ENCODE assay signal across 10 mouse cellular contexts in genomic region chr2:30661147-30661546, GRCm38 (mm10).
DNase-seq lines count a peak whose midpoint lies in the region; ATAC-seq lines count a peak whose summit lies in the region.
"Had no signal": no experiment of that assay in that cellular context is flagged by ENCODE, and none has a peak within 500 bp of the region (broad histone marks: within the 10 kb centered on the region; RNA-seq: fewer than 3 reads in every experiment).

No protein-coding gene starts in this region.

- ATAC-seq in heart, embryonic 13.5 days (ENCODE audit: extremely low read depth, insufficient number of reproducible peaks, low FRiP score, low TSS enrichment): no peak
- ATAC-seq in hindbrain, embryonic 16.5 days: no peak
- no peak for ATAC-seq in midbrain, embryonic 15.5 days (replicated peaks)

- DNase-seq in heart, postnatal 4 days: no peak
- DNase-seq in forebrain, embryonic 10.5 days (ENCODE audit: extremely low spot score, low spot score): no peak
- no peak for DNase-seq in urinary bladder, postnatal 14 days (ENCODE audit: low spot score)
- DNase-seq in cerebellum, adult 18-20 months: no peak
- no peak for DNase-seq in heart, adult 9 months (ENCODE audit: low spot score in 2 of 2)
- DNase-seq: lung, postnatal 4 days had no signal

- peaks cover 57% of the 10 kb centered on the region for H3K4me1 ChIP-seq in heart, embryonic 13.5 days
- peaks cover 77% of the 10 kb centered on the region for H3K4me1 ChIP-seq in forebrain, embryonic 10.5 days
- peaks cover 47% of the 10 kb centered on the region for H3K4me1 ChIP-seq in hindbrain, embryonic 16.5 days (ENCODE audit: control insufficient read depth, insufficient read depth, low read depth, low read length)
- peaks cover 59% of the 10 kb centered on the region for H3K4me1 ChIP-seq in midbrain, embryonic 15.5 days

- H3K27me3 ChIP-seq in heart, embryonic 13.5 days (replicated peaks): no peaks in the 10 kb centered on the region
- peaks cover 17% of the 10 kb centered on the region for H3K27me3 ChIP-seq in forebrain, embryonic 10.5 days (ENCODE audit: poor library complexity, severe bottlenecking)
- H3K27me3 ChIP-seq in hindbrain, embryonic 16.5 days (replicated peaks; ENCODE audit: control insufficient read depth, insufficient read depth, low read length): no peaks in the 10 kb centered on the region
- H3K27me3 ChIP-seq in midbrain, embryonic 15.5 days (replicated peaks): no peaks in the 10 kb centered on the region
- H3K27me3 ChIP-seq: heart, embryonic 15.5 days had no signal

- H3K9me3 ChIP-seq in heart, embryonic 13.5 days: no peaks in the 10 kb centered on the region
- H3K9me3 ChIP-seq in forebrain, embryonic 10.5 days: no peaks in the 10 kb centered on the region
- no peaks in the 10 kb centered on the region for H3K9me3 ChIP-seq in hindbrain, embryonic 16.5 days (ENCODE audit: control insufficient read depth, low read length)
- H3K9me3 ChIP-seq in midbrain, embryonic 15.5 days: no peaks in the 10 kb centered on the region
- H3K9me3 ChIP-seq: heart, embryonic 15.5 days had no signal

- no peak overlapping the region for H3K4me3 ChIP-seq in heart, embryonic 13.5 days
- H3K4me3 ChIP-seq in forebrain, embryonic 10.5 days: 0 out of 2 replicates have a peak overlapping the region, but pooled peaks have one; percentile 4
- H3K4me3 ChIP-seq in hindbrain, embryonic 16.5 days (ENCODE audit: low read length): no peak overlapping the region
- H3K4me3 ChIP-seq in midbrain, embryonic 15.5 days: no peak overlapping the region
- H3K4me3 ChIP-seq: heart, embryonic 15.5 days had no signal

- 64% methylated on average over 10 of the region's 10 CpGs for WGBS in heart, embryonic 13.5 days
- 33% methylated on average over 10 of the region's 10 CpGs for WGBS in forebrain, embryonic 10.5 days
- WGBS in hindbrain, embryonic 16.5 days: 25% methylated on average over 10 of the region's 10 CpGs
- 30% methylated on average over 10 of the region's 10 CpGs for WGBS in midbrain, embryonic 15.5 days

- H3K36me3 ChIP-seq in heart, embryonic 13.5 days: no peaks in the 10 kb centered on the region
- no peaks in the 10 kb centered on the region for H3K36me3 ChIP-seq in forebrain, embryonic 10.5 days (replicated peaks)
- no peaks in the 10 kb centered on the region for H3K36me3 ChIP-seq in hindbrain, embryonic 16.5 days (ENCODE audit: control insufficient read depth, insufficient read depth, low read length)
- no peaks in the 10 kb centered on the region for H3K36me3 ChIP-seq in midbrain, embryonic 15.5 days (replicated peaks)
- H3K36me3 ChIP-seq: heart, embryonic 15.5 days had no signal

- H3K4me2 ChIP-seq in heart, embryonic 13.5 days: no peak overlapping the region
- no peak overlapping the region for H3K4me2 ChIP-seq in hindbrain, embryonic 16.5 days (ENCODE audit: low read length)
- no peak overlapping the region for H3K4me2 ChIP-seq in midbrain, embryonic 15.5 days
- H3K4me2 ChIP-seq: heart, embryonic 15.5 days had no signal

- no peak overlapping the region for H3K27ac ChIP-seq in heart, embryonic 13.5 days (replicated peaks)
- H3K27ac ChIP-seq in forebrain, embryonic 10.5 days: peak overlapping the region; percentile 97
- peak overlapping the region; percentile 97 for H3K27ac ChIP-seq in hindbrain, embryonic 16.5 days (ENCODE audit: low read depth, low read length)
- H3K27ac ChIP-seq in midbrain, embryonic 15.5 days: peak overlapping the region; percentile 99

- H3K9ac ChIP-seq in heart, embryonic 13.5 days: 0 out of 2 replicates have a peak overlapping the region, but pooled peaks have one; percentile 85
- no peak overlapping the region; the same call in 1 of the 2 replicates for H3K9ac ChIP-seq in hindbrain, embryonic 16.5 days (ENCODE audit: low read depth, low read length)
- H3K9ac ChIP-seq in midbrain, embryonic 15.5 days: no peak overlapping the region
- H3K9ac ChIP-seq: heart, embryonic 15.5 days had no signal
